Mouse (Mus musculus) heart, postnatal 4 days (tissue): Measurements from ENCODE around the gene Grm1. TPM values are rescaled to one million over a fixed set of nuclear protein-coding genes. Genes with fewer than 3 reads are reported as not detected.

Source experiments
- DNase-seq: peaks from one replicate; pipeline ENCODE4 v3.0.0; 2021
- total RNA-seq, 2 experiments: library from RNA; stranded (reverse); gene quantifications; 2 replicates each; pipeline ENCODE4 v1.2.3; 2021

The Grm1 gene
- total RNA-seq, 2 experiments from 2014 or later: 0.45 to 0.98 TPM

DNA sequence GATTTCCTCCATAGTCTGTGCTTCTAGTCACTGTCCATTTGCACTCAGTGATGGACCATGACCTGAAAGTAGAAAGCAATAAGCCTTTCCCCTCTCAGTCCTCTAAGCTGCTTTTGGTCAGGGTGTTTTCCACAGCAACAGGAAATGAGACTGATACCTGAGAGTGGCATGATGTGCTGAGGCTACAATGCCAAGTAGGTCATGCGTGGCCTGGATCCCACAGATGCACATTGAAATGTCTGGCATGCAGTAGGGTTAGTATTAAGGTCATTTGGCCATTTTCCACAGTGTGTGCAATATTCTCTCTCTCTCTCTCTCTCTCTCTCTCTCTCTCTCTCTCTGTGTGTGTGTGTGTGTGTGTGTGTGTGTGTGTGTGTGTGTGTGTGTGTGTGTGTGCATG lies 254.8 kb downstream of the Grm1 start:
- DNase-seq: no peak

DNA sequence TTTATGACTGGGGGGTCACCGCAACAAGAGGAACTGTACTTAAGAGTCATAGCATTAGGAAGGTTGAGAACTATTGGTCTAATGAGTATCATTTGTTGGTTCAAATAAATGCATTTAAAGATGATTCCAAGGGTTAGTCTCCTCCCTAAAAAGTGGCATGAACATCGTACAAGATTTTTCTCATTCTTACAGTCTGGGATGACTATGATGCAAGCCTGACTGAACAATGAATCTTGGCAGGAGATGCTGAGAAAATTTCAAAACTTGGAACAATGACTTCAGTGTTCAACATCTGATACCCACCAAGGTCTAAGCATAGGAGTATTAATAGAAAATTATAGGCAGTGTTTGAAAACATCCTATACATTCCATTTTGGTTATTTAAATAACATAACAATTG lies 264.1 kb downstream of the Grm1 start:
- no peak for DNase-seq

DNA sequence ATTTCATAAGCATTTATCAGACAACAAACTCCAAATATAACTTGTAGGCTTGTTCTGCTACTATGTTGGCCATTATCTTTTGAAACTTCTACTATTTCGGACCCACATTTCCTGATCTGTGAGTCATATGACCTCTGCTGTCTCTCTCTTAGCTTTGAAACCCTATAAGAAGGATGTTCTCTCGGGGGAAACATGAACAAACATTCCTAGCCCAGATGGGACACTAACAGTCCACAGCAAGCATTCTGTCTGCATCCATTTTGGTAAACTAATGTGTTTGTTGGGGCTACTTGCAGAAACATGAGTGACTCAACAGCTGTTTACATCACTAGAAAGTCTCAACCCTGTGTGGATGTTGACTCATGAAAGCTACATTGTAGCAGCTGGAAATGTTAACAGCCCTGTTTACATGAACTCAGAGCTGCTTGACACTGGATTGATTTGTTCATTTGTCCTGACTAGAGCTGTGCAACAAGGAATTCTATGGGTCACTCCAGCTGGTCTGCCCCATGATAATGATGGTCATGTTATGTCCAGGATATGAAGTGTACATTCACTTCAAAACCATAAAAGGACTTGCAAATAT lies 267.4 kb downstream of the Grm1 start:
- DNase-seq: no peak

DNA sequence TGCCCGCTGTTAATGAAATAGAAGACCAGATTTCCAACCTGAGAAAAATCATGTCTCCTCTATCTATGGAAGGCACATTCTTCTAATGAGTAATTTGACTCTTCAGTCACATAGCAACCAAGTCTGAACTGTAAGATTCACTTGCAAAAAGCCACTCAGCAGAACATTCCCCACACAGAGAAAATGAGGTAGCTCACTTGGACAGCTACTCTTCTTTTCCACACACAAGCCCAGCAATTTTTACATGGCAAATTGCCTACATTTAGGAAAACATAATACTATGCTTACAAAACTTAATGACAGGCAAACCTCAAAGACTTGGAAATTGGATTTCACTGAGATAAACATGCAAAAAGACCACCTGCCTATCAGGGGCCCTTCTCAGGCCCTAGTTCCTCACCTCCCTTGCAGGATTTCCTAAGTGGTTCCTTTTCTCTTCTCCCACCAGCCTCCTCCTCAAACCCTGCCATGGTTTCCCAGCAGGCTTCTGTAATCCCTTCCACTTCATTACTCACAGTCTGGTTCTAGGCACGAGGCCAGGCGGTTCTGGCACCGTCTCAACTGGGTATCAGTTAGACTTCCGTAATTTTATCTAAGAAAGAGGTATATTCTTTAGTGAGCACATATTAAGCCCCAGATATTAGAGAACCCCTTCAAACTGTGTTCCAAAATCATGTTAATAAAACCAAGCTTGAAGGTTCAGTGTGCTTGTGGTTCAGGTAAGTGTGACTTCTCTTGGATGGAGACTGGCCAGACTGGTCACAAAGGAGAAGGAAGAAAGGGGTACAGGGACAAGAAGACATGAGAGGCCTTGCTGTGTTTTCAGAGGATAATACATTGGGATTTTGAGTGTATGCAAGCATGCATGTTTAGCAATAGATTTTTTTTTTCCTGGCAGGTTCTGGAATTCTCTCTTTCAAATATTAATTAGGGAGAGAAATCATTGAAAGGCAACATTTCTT lies 269.1 kb downstream of the Grm1 start:
- peak; percentile 61 for DNase-seq

DNA sequence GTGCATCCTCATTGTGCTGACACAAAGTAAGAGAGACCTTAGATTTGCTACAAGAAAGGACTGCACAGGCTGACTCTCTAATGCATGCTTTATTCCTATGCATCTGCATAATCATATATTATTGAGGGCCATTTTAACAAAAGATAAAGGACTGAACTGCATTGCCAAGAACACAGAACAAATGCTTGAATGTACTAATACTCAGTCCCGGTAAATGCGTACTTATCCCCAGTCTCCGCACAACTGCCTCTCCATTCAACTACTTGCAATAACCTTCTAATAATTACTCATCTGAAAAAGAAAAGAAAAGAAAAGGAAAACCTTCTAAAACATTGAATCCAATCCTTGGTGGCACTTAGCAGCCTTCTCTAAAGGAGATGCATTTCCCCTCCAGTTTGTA lies 272.4 kb downstream of the Grm1 start:
- no peak for DNase-seq

DNA sequence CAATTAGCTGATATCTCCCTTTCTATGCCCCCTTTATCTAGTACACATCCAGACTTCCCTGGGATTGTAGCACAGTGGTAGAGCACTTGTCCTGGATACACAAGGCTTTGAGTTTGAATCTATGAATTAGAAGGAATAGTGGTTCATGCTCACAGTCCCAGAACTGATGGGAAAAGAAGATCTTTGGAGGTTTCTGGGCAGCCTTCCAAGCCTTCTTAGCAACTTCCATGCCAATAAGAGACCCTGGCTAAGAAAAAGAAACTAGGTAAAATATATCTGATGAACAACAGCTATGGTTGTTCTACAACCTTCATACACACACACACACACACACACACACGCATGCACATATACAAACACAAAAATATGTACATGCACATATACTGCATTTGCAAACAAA lies 286.8 kb downstream of the Grm1 start:
- no peak for DNase-seq

DNA sequence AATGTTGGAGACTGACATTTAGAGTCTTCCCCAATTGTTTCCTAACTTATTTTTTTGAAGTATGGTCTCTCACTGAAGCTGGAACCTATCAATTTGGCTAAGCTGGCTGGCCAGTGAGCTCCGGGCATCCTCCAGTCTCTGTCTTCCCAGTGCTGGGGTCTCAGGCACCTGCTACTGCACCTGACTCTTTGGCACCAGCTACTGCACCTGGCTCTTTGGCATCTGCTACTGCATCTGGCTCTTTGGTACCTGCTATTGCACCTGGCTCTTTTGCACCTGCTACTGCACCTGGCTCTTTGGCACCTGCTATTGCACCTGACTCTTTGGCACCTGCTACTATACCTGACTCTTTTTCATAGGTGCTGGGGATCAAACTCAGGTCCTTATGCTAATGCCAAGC lies 291.7 kb downstream of the Grm1 start:
- no peak for DNase-seq

DNA sequence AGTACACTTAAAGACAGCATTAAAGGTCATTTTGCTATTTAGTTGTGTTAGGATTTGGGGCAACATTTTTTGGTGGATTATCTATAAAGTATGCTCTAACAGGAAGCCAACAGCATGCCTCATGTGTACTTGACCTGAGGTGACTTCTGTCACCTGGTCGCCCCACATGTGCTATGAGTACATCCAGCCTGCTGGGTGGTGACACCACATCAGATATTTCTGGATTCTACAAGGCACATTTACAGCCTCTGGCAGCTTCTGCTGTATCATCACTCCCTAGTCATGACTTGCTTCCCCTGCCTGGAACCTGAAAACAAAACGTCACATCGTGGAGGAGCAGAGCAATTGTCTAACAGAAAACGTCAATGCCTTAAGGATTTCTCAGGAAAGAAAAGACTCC lies 292.2 kb downstream of the Grm1 start:
- DNase-seq: no peak

DNA sequence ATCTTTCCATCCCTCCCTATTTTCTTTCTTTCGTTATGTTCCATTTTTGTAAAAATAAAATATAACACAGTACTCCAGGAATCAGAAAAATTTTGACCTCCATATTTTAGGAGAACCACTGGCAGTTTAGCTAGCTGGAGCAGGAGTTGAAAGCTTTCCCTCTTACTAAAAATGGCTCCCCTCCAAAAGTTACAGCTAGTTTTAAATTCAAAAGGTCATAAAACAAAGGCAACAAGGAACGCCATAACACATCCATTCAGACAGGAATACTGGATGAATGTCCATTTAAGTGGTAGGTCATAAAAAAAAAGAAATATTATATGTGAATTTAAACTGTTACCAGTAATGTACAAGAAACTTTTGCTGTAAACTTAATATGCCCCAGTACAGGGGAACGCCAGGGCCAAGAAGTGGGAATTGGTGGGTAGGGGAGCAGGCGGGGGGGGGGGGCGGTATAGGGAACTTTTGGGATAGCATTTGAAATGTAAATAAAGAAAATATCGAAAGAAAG lies 294.2 kb downstream of the Grm1 start:
- no peak for DNase-seq

DNA sequence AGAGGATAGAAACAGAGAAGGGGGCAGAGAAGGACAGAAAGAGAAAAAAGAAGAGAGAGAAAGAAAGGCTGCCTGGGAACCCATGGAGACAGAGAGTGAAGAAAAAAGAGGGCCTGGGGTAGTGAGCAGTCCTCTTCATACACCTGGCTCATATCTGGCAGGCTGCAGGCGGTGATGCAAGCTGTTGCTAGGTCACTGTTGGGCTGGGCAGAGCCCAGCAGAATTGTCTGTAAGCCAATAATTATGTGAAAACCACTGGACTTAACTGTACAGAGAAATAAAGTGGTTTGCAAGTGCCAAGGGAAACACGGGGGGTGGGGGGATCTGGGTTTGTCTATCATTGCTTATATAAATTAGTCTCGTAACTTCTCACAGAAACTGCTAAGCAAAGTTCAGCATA lies 297.0 kb downstream of the Grm1 start:
- DNase-seq: no peak

DNA sequence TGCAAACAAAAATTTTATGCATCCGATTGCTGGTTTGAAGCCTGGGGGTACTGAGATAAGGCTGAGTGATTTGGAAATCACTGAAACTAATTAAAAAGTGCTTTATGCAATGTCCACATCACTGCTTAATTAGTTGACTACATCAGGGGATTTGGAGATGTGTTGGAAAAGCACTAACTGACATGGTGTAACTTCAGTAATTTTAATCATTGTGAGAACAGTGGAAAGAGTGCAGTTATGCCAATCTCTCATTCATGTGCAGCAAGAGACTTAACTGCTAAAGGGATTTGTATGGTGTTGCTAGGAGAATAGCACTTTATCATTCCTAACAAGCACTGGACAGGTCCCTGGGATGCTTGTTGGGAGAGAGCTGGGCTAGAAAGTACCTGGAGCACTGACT lies 307.3 kb downstream of the Grm1 start:
- no peak for DNase-seq

DNA sequence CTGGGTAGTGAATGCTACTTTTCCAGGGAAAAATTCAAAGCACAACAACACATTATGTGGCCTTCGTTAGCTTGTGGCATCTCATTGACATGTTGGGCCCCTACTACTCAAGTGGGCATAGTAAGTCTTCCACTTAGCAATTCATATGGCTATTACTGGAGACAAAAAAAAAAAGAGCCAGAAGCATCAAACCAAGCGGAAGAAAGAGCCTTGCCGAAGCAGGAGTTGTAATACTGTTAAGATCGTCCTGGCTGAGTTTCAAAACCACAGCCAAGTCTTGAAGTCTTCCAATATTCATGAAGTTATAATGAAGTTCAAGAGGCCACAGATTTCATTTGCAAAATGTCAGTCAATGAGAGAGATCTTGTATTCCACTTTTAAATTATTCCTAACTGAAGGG lies 319.1 kb downstream of the Grm1 start:
- DNase-seq: no peak

DNA sequence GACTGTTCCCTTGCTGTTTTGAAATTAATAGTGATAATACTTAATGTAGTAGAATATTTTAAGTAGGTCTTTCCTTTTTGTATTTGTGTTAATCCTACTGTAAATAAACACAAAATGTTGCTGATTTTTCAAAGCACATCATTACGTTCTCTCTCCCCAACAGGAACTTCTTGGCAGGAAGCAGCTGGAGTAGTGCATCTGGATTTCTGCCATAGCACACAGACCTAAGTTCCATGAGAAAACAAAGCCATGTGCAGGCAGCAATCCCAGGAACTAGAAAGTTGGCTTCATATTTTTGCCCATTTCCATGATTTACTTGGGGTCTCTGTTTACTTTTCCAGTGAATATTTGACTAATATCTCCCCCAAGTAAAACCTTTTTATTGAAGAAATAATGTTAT lies 320.9 kb downstream of the Grm1 start:
- DNase-seq: peak; percentile 5

DNA sequence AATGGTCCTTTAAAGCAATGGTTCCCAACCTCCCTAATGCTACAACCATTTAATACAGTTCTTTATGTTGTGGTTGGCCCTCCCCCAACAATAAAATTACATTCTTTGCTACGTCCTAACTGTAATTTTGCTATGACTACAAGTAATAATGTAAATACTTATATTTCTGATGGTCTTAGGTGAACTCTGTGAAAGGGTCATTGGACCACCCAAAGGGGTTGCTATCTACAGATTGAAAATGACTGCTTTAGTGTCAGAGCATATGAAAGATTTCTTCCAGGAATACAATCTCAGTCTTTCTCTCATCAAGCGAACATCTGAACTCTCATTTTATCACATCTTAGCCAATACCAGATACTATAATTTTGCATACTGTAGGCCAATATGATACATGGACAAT lies 321.4 kb downstream of the Grm1 start:
- DNase-seq: no peak

DNA sequence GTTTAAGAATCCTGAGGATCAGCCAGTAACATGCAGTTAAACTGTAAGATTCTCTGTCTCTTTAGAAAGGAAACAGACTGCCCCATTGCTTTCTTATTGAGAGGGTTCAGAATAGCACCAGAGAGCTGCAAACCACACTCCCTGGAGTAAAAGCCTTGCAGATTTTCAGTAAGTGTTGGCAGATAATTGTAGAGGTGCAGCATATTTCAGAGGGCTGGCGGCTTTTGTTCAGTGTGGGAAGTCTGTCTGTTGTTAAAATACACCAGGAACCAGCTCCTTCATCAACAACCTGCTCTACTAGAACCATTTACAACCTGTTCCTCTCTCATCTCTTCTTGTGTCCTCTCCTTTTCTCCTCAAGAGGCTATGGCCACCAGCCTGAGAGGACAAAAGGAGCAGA lies 331.1 kb downstream of the Grm1 start:
- no peak for DNase-seq

DNA sequence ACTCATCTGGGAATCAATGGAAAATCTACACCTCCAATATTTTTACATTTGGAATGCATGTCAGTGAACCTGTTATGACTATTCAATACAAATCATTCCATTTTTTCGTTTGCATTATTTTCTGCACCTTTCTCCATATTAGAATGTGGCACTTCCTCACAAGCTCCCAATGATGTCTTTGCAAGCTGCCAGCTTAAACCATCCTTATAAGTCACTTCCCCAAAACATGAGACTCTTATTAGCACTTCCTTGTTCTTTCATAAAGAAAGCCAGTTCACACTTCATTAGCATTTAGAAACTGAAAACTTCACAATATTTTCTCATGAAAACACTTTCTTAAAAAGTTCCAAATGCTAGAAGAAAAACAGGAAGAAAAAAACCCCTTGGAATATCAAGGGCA lies 338.1 kb downstream of the Grm1 start:
- no peak for DNase-seq

DNA sequence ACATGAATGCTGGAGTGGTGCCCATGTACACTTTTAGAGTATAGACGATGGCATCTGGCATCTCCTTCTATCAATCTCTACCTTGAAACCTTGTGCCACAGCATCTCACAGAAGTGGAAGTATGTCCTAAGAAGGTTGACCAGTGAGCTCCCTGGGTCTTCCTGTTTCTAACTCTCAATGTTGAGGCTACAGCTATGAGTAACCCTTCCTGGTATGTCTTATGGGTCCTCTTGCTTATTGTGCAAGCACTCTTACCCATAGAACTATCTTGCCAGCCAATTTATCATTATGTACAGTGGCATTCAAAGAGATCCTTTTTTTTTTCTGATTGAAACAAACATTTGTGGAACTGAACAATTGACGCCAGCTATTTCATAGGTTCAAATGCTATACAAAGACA lies 340.0 kb downstream of the Grm1 start:
- no peak for DNase-seq

DNA sequence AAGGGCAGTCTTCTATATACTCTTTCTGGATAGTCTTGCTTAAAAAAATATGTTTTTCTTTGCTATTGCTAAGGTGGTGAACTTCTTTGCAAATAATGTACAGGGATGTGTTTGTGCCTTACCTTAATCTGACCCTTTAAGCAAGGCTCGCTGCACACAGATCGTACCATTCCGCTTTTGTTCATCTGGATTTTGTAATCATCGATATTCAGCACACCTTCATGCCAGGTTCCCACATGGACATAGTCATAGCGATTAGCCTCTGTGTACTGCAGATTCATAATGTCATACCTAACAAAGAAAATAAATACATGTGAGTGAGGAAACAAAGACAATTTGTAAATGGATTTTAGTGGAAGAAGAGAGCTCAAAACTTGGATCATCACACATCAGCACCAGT lies 340.8 kb downstream of the Grm1 start:
- no peak for DNase-seq

DNA sequence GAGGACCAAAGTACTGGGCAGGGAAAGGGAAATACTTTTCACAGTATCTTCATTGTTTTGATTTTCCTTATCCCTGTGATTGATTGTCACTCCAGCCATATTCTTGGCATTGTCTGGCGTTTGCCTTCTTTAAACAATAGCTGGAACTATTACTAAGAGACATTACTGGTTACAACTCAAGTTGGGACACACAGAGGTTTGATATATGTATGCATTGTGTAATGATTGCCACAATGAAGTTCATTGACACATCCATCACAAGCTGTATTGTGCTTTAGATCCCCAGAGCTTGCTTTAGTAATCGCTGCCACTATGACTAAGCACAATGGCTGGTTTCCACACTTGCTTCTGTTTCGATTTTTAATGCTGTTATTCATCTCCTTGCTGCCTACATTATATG lies 341.4 kb downstream of the Grm1 start:
- DNase-seq: no peak

DNA sequence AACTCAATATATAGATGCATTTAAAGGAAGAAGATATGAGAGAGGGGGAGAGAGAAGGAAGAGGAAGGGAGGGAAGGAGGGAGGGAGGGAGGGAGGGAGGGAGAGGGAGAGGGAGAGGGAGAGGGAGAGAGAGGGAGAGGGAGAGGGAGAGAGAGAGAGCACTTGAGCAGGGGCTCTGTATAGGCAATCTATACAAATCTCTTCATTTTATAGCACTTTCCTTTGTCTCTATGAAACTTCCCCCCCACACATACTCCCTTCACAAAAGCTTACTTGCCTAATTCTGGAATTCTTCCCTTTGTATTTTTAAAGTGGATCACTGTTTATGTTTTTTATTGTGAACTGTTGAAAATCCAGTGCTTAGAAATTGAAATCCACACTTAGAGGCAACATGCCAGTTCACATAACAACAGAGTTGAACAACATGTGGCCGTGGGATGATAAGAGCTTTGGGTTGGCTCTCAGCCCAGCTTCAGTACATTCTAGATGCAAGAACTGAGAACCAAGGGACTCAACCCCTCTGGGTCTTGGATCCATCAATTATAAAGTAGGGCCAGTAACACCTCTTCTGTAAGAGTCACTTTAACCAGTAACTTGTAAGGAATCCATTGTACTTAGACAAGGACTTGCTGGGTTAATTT lies 345.0 kb downstream of the Grm1 start:
- DNase-seq: peak; percentile 62

DNA sequence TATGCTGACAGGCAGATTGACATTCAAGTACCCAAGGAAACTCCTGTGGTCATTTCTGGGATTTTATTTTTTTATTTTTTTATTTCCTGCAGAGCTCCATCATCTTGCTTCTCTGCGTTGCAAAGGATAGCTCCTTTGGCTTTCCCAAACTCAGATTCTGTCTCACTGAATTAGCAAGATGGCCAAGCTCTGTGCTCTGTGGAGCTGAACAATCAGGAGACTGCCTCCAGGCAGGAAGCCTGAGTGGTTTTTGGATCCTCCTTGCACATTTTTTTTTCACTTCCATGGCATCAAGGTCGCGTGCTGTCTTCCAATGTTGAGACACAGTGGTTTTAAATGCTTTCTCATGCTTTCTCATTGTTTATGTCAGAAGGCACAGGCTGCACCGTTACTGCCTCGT lies 347.6 kb downstream of the Grm1 start:
- no peak for DNase-seq

DNA sequence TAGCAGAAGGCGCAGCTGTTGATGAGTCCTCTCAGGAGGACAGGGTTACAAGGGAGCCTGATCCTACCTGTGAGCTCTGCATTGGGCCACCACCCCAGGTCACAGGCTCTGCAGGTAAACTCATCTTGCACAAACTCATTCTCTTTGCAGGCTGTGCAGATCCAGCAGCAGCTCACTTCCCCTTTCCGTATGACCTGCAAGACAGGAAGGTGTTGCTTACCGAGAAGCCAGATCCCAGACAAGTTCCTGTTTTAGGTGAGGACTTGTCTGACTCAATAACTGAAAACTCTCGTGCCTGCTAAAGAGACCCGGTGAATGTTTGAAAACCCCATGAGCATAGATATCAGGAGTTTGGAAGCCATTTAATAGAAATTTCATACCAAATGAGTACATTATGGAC lies 349.1 kb downstream of the Grm1 start:
- no peak for DNase-seq

DNA sequence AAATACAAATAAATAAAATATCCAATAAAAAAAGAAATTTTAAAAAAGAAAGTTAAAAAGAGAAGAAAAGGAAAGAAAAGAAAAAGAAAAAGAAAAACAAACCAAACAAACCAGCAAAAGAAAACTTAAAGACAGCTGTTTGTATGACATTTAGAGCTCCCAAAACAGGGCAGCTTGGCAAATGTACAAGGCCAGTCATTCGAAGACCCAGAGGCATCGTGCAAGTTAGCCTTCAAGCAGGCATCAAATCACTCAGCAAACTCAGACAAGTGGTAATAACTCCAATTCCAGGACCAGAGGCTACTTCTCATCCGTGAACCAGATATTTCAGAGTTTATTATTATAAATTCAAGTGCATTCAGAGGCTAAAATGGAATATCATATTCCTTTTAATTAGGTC lies 355.7 kb downstream of the Grm1 start:
- DNase-seq: no peak

DNA sequence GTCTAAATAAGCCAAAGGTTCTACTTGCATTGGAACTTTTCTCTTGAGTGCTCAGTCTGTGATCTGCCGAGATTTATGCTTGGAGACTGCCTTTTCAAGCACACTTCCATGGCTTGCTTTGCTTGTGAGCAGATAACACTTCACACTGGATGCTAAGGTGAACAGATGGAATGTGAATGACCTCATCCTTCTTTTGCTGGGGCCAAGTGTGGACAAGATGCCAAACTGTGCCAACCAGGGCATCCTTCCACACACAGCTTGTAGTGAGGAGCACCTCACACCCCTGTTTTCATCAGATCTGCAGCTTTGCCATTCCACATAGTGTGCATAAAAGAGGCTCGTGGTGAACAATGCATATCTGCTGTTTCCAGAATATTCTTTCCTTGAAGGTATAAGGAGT lies 371.3 kb downstream of the Grm1 start:
- DNase-seq: no peak
